Mouse (Mus musculus) monocyte, adult 5-6 weeks (primary cell): ENCODE data around the gene Abr. TPM values are rescaled to one million over a fixed set of nuclear protein-coding genes. Genes with fewer than 3 reads are reported as not detected.

Source experiments
- ATAC-seq: fragments of 153-309, 156-312 bp; replicated peaks from 2 replicates; pipeline ENCODE4 v1.8.0; 2017; ENCODE audit warnings: mild to moderate bottlenecking; ENCODE audit not compliant: low TSS enrichment, insufficient number of reproducible peaks, severe bottlenecking, poor library complexity, low FRiP score
- total RNA-seq: library from RNA; stranded (forward); fragments of 200-1000, 200-491, 200-594 nt; gene quantifications from 3 replicates; pipeline ENCODE4 v1.2.3, GENCODE M21; 2017

Gene Abr
- total RNA-seq, 1 experiment from 2014 or later = 129 TPM

GRCm38 (mm10) chr11:76506514-76507228 is 115.4 kb downstream of the Abr start:
- ATAC-seq = peak; percentile 78

GRCm38 (mm10) chr11:76505106-76505505 is 117.0 kb downstream of the Abr start:
- no peak for ATAC-seq

- no peak for ATAC-seq
Observed at GRCm38 (mm10) chr11:76504058-76504457, 118.1 kb downstream of the Abr start.

- ATAC-seq = no peak
Observed at GRCm38 (mm10) chr11:76499987-76500386, 122.1 kb downstream of the Abr start.

- ATAC-seq = no peak
Observed at GRCm38 (mm10) chr11:76499564-76499963, 122.5 kb downstream of the Abr start.

GRCm38 (mm10) chr11:76497769-76498152 is 124.4 kb downstream of the Abr start:
- ATAC-seq = no peak

DNA sequence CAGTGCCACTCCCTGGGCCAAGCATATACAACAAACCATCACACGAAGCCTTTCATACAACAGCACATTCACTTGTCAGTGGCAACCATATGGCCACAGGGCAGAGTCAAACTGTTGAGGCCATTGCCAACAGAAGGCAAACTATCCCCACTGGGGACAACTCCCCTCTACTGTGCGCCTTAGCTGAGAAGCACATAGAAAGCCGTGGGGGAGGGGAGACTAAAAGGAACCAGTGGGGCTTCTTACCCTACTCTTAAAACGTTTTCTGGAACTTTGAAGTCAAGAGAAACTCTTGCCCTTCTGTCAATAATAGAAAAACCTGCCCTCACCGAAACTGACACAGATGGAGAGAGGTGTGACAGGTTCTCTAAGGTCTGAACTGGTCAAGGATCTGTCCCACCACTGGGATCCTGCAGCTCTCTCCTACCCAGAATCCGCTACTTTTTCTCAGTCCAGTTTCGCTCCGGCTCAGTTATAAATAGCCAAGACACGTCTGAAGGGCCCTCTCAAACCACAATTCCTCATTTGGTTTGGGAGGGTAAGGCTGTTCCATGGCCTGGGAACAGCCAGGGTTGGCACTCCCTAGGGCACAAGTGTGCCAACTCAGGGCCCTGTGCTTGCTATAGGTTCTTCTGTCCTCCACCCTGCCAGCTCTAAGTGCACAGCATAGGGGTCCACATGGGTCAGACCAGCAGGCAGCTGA is 124.9 kb downstream of the Abr start:
- no peak for ATAC-seq

DNA sequence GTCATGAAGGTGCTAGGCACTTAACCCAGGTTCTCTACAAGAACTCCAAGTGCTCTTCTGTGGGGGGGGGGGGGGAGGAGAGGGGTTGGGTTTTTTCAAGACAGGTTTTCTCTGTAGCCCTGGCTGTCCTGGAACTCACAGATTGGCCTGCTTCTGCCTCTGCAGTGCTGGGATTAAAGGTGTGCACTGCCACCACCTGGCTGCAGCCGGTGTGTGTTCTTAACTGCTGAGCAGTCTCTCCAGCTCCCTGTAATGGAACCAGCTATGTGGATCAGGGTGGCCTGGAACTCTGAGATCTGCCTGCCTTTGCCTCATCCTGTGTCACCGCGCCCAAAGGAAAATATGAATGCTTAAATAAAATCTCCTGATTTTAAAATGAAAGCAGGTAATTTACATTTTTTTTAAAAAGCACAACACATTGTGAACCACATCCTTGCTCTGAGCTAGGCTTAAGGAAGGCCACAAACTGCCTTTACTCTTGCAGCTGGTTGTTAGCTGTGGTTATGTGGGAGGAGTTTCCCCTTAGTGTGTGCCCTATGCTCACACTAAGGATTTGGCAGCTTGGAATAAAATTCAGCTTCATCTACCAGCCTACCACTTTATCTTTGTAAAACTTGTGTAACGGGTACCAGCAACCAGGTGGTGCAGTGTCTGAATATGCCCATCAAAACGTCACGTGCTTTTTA is 125.9 kb downstream of the Abr start:
- ATAC-seq = no peak

- ATAC-seq = peak; percentile 24; the same call in 1 of the 2 replicates
Observed at GRCm38 (mm10) chr11:76495127-76496028, 126.7 kb downstream of the Abr start.

GRCm38 (mm10) chr11:76494360-76495126 is 127.6 kb downstream of the Abr start:
- ATAC-seq = peak; percentile 42

GRCm38 (mm10) chr11:76493811-76494274 is 128.3 kb downstream of the Abr start:
- ATAC-seq = no peak

DNA sequence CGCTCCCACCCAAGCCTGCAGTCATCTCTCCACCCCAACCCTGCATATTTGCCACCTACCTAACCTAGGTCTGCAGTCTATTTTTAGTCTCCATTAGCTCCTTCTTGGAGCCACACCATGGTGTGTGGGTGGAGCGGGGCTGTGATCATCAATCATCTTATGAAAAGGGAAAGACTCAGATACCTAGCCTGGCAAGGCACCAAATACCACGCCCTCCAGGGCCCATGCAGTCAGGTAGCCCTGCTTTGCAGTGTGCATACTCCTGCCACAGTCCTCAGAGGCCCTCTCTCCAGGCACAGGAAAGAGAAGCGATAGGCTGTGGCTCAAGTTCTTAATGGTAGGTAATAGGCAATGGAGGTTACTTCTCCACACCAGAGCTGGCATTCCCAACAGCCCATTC is 128.9 kb downstream of the Abr start:
- ATAC-seq = no peak

DNA sequence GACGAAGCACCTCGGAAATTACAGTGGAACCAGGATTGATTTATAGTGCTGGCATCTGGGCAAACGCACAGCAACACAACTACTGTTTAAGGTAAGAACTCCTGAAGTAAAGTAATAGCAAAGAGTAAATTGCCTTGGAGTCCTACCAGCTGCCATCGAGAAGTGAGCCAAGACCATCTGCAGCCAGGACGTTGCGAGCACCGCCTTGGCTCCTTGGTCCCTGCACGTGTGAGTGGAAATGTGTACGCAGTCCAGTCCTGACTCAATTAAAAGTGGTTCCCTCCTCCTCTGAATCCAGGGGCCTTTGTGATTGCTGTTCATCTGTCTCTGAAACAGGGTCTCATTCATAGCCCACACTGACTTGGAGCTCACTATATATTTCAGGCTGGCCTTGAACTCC is 130.3 kb downstream of the Abr start:
- ATAC-seq = no peak

DNA sequence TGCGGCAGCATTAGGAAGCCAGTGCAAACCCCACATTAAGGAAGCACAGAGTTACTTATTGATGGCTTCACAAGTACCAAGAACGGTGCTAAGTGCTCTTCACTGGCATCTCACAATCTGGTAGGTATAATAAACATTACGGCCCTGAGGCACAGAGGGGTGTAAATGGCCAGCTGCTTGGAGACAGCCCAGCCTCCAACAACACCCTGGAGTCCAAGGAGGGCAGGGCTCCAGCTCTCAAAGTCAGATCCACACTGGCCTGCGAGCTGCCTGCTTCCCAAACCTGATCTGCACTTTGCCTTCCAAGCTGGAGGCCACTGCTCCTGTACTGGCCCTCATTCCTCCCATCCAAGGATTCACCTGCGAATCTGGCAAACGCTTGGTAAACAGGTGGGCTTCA is 132.7 kb downstream of the Abr start:
- no peak for ATAC-seq

GRCm38 (mm10) chr11:76487024-76487423 is 135.1 kb downstream of the Abr start:
- ATAC-seq = no peak

GRCm38 (mm10) chr11:76484033-76484432 is 138.1 kb downstream of the Abr start:
- ATAC-seq = no peak

GRCm38 (mm10) chr11:76483171-76483727 is 138.9 kb downstream of the Abr start:
- ATAC-seq = no peak

DNA sequence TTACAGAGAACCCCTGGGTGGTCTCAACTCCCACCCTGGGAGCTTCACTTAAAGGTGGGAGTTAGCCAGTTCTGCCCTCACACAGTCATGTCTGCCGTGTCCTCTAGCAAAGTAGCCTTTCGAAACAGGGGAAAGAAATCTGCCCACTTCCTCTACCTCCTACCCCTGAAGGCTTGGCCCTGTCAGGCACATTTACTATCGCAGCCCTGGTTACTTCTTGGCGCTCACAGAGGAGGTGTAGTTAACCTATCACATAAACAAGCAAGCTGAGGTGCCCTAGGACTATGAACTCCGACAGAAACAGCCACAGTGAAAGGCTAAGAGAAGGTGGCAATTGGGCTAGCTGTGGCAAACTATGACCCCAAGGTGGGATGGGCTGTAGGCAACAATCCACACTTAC is 139.4 kb downstream of the Abr start:
- ATAC-seq = peak; percentile 32
